Mouse (Mus musculus) layer of hippocampus, adult 2 months (tissue): ENCODE results near the gene Slc35b4. TPM values are rescaled to one million over a fixed set of nuclear protein-coding genes. Genes with fewer than 3 reads are reported as not detected.

Source experiments
- DNase-seq, 2 experiments: peaks; one replicate each; pipeline ENCODE4 v3.0.0; 2022; ENCODE audit warnings: low spot score in 2 of 2
- H3K27ac ChIP-seq: fragments of 200-600 bp; 2 replicates; pipeline ENCODE4 v1.8.1; 2022
- H3K4me3 ChIP-seq: fragments of 200-600 bp; 2 replicates; pipeline ENCODE4 v1.8.1; 2022; ENCODE audit warnings: mild to moderate bottlenecking
- CTCF ChIP-seq: fragments of 200-600 bp; conservative IDR thresholded peaks from 2 replicates; pipeline ENCODE4 v1.8.1; 2022; ENCODE audit warnings: antibody characterized with exemption, mild to moderate bottlenecking, moderate library complexity
- total RNA-seq, 2 experiments: library from RNA; stranded (reverse); gene quantifications; 2 replicates each; pipeline ENCODE4 v1.2.3; 2021

The Slc35b4 gene
- total RNA-seq, 2 experiments from 2014 or later = 56.9 to 60.9 TPM

DNA sequence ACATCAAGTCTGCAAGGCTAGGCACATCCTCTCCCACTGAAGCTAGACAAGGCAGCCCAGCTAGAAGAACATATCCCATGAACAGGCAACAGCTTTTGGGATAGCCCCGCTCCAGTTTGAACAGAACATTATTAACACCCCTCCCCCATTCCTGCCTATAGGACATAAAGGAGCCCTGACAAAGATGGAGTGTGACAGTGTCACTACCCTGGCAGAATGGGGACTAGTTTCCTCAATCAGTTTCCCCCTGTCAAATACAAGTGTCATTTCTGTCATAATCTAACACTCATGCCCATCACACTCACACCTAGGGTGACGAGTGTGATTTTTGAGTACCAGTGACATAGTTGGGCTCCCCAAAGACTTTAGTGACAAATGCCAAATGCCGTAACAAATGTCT, 28.9 kb downstream of the Slc35b4 start:
- Histone ChIP-seq H3K4me3 (no peak overlapping the region), H3K27ac (no peak overlapping the region)
- DNase-seq = no peak
- TF ChIP-seq CTCF = no peak

DNA sequence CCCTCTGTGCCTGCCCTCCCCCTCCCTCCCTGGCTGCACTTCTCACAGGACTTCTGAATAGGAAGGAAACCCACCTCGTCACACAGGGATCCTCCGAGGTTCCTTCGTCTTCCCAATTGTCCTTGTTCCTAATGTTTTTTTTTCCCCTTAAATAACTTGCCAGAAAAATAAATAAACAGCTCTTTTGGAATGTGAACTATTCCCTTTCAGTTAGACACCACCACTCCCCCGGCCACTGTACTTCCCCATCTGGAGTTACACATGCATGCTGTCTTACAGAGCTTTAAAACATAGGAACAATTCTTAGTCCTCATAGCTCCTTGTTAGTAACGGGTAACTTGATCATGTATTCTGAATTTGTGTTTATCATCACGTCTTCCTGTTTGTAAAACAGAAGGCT, 30.9 kb downstream of the Slc35b4 start:
- H3K27ac ChIP-seq = no peak overlapping the region
- DNase-seq = no peak
- H3K4me3 ChIP-seq = no peak overlapping the region
- no peak for TF ChIP-seq CTCF

DNA sequence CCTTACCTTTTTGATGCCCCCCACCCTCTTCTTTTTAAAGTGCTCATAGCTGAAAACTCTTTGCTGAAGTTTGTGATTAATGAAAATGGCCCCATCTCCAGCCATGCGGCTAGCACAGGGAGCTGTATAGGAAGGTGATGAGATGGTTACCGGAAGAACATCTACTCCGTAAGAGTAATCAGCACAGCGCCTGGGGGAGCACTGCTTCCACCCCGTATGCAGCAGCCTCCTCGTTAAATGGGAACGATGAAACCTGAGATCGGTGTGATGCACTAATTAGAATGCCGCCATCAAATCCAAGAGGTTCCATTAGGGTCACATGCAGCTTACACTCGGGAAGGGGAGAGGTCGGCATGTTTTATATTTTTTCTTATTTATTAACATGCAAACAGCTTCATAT, 34.0 kb downstream of the Slc35b4 start:
- Histone ChIP-seq H3K27ac (no peak overlapping the region), H3K4me3 (no peak overlapping the region)
- no peak for DNase-seq
- TF ChIP-seq CTCF = no peak

DNA sequence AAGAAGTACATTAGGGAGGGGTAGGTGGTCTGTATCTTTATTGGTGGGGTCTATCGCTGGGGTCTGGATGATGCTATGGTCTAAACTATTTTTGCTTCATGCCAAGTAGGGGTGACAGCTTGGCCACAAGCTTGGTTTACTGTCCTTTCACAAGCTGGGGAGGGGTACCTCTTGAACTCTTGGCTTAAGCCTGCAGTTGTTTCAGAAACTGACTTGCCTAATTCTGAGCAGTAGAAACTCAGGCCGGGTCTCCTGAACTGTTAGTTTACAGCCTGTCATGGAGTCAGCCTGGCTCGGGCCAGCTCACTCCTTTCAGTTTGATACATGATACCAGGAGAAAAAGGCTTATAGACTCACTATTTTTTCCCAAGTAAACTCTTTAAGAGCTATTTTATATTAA, 38.5 kb downstream of the Slc35b4 start:
- H3K4me3 ChIP-seq = no peak overlapping the region
- no peak overlapping the region for H3K27ac ChIP-seq
- TF ChIP-seq CTCF = no peak
- no peak for DNase-seq

DNA sequence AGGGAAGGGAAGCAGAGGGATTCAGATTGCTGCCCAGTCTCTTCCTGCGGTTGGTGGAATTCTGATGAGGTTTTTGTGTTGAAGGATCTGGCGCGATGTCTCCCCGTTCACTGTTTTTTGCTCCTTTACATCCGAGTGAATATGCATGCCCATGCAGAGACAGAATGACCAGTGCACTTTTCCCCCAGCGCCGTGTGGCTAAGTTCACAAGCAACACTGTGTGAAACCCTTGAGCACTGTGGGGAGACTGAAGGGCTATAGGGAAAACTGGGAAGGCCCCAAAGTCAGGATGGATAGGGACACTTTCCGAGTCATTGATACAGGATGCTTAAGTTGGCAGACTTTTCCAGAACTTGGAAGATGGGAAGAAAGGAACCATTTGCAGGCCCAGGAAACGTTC, 44.5 kb downstream of the Slc35b4 start:
- Histone ChIP-seq H3K4me3 (no peak overlapping the region), H3K27ac (no peak overlapping the region)
- TF ChIP-seq CTCF = no peak
- no peak for DNase-seq

DNA sequence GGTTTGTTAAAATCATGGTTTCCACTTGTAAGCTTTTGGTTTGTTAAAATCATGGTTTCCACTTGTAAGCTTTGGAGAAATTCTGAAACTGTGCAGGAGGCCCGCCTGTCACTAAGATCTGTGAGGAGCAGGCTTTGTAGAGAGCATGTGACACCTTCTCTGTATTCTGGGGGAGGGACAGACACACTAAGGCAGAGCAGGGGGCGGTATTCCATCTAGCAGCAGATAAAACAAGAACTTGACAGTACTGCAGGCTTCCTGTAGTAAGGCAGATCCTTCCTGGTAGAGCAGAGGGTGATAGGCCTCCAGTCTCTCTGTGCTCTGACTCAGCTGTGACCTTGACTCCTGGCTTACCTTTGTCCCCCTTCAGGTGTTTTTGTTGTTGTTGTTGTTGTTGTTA, 47.6 kb downstream of the Slc35b4 start:
- TF ChIP-seq CTCF = no peak
- H3K4me3 ChIP-seq = no peak overlapping the region
- H3K27ac ChIP-seq = no peak overlapping the region
- DNase-seq = no peak

DNA sequence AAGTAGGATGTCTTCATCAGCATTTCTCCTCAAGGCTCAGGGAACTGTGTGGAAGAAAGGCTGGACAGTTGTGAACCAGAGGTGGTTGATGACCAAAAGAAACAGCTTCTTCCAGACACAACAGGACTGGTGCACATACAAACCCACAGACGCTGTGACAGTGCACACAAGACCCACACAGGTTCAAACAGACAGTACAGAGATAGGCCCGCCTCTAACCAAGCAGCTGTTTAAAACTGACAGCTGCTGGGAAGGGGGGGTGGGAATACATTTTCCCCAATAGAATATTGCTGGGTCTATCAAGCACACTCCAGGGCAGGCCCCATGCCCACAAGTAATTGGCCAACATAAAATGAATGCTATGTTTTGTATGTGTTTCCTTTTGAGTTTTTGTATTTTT, 52.5 kb downstream of the Slc35b4 start:
- DNase-seq = no peak
- H3K4me3 ChIP-seq = no peak overlapping the region
- TF ChIP-seq CTCF = no peak

DNA sequence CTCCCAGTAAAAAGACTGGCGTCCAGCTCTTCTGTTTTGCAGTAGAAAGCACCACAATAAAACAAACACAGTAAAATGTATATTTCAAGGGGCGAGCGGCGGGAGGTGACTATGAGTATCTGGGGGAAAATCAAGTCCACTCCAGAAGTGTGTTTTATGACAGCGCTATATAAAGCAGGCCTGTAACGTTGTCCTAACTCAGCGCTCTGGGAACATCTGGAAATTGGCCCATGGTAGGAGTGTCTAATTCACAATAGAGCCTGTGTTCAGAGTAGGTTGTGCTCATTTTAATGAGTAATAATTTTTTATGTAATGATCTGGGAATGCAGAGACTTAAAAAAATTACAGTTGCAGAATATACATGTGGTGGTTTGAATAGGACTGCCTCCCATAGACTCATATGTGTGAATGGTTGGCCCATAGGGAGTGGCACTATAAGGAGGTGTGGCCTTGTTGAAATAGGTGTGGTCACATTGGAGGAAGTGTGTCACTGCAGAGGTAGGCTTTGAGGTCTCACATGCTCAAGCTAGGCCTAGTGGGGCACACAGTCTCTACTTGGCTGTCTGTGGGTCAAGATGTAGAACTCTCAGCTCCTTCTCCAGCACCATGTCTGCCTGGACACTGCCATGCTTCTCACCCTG, 60.0 kb downstream of the Slc35b4 start:
- no peak for TF ChIP-seq CTCF
- no peak overlapping the region for H3K4me3 ChIP-seq
- no peak overlapping the region for H3K27ac ChIP-seq
- no peak for DNase-seq

More for the DNA sequence above, 52.5 kb downstream of the Slc35b4 start:
- no peak overlapping the region for H3K27ac ChIP-seq

DNA sequence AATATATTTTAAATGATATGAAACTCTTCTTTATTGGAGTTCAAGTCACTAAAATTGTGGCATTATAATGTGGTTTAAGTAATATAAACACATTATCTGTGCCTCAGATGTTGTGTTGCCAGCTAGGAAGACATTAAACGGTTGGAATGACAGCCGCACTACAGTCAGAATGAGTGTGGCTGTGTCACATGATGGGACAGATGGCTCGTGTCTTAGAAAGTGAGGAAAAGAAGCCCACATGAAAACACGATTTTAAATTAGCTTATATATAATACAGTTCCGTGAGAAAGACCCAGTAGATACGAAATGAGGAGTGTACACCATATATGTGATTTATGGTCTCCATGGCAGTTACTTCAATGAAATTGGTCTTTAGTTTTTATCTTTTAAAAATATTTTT, 65.5 kb downstream of the Slc35b4 start:
- no peak overlapping the region for H3K4me3 ChIP-seq
- TF ChIP-seq CTCF = no peak
- DNase-seq = peak in 1 of 2 experiments; percentile 16
- no peak overlapping the region for H3K27ac ChIP-seq

DNA sequence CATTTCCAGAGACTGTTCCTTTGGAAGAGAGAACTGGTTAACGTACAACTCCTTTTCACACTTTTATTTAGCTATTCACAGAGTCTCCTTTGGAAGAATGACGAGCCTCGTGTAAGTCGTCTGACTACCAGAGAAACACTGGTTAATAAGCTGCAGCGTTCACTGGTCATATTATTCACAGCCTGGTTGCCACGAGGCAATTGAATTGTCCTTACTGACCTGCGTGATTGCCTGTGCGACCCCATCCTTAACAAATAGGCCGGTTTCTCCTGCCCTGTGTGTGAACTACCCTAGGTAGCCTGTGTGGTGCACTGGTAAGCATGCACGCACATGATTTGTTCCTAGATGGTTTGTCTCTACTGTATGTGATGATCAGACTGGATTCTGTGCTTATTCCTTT, 66.3 kb downstream of the Slc35b4 start:
- no peak overlapping the region for H3K4me3 ChIP-seq
- DNase-seq = no peak
- TF ChIP-seq CTCF = no peak
- no peak overlapping the region for H3K27ac ChIP-seq

Other genes with a start within 250 kb of the Slc35b4 start
- 1 to 10 TPM; 2.2 to 2.4 TPM for gene Lrguk, start 147.7 kb downstream of the Slc35b4 start, total RNA-seq
- 10 to 100 TPM; 42.1 to 46.3 TPM for gene Akr1b3, start 140.4 kb upstream of the Slc35b4 start, total RNA-seq
- gene Akr1b8, start 177.0 kb upstream of the Slc35b4 start, total RNA-seq = under 1 TPM; 0.44 to 0.82 TPM
- 10 to 100 TPM; 26.7 to 26.9 TPM for gene Akr1b10, start 207.1 kb upstream of the Slc35b4 start, total RNA-seq
- not detected for gene Akr1b7, start 235.2 kb upstream of the Slc35b4 start, total RNA-seq